Mouse (Mus musculus) urinary bladder, postnatal 10 days (tissue): ENCODE results near the gene Itih3.

Experiments
- DNase-seq: peaks from one replicate; pipeline ENCODE4 v3.0.0; 2022; ENCODE audit warnings: low spot score

Itih3 gene

DNA sequence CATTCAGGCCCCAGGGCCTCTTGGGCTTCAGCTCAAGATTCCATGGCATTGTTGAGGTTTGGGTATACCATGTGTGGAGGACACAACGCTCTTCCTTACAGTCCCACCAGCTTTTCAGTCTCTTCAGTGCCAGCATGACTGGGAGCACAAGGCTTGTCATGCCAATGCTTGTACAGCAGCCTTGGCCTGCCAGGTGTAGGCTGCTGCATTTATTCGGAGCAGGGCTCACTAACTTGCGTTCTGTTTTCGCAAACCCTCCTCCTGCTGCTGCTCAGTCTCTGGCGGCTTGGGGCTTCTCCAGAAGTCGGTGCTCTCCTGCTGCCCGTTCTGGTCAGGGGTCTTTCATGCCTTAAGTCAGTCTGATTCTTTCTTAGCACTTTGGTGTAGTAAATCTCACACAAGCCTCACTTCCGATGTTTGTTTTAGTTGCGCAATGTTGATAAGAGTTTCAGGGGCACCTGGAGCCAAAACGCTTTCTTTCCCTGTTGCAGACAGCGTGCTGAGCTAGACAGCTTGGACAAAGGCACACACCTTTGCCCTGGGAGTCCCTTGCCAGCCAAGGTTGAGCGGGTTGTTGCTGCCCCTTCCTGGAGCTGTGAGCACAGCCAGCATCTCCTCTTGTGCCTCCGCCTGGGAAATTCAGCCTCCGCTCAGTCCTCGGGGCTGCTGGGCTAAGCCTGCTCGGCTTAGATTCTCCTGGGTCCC lies 62.0 kb downstream of the Itih3 start:
- no peak for DNase-seq
